Mouse (Mus musculus) gastrocnemius, postnatal 36 days (tissue): ENCODE results near the gene Pold4. TPM values are rescaled to one million over a fixed set of nuclear protein-coding genes. Genes with fewer than 3 reads are reported as not detected.

Experiments used
- DNase-seq, 2 experiments: peaks; one replicate each; pipeline ENCODE4 v3.0.0; 2022
- intact Hi-C: fragments of 180-260 bp; cut with DNase I; formaldehyde crosslinking; loops from one replicate; pipeline ENCODE4 v1.15.1; 2025
- microRNA-seq, 2 experiments: library from miRNA; unstranded; fragments of <30 nt; microRNA quantifications; one replicate each; pipeline ENCODE4 v1.2.0; 2021
- total RNA-seq, 2 experiments: library from RNA; stranded (reverse); gene quantifications; 2 replicates each; pipeline ENCODE4 v1.2.3; 2021

Gene Pold4
- total RNA-seq, 2 experiments from 2014 or later = 16.0 to 21.1 TPM

- intact Hi-C loops = loop anchor here (10.0 kb wide), 1 partner anchor 151 kb away; no protein-coding TSS in a partner anchor
- no peak for DNase-seq
Measured at GRCm38 (mm10) chr19:4263702-4264101, 32.0 kb downstream of the Pold4 start.

DNA sequence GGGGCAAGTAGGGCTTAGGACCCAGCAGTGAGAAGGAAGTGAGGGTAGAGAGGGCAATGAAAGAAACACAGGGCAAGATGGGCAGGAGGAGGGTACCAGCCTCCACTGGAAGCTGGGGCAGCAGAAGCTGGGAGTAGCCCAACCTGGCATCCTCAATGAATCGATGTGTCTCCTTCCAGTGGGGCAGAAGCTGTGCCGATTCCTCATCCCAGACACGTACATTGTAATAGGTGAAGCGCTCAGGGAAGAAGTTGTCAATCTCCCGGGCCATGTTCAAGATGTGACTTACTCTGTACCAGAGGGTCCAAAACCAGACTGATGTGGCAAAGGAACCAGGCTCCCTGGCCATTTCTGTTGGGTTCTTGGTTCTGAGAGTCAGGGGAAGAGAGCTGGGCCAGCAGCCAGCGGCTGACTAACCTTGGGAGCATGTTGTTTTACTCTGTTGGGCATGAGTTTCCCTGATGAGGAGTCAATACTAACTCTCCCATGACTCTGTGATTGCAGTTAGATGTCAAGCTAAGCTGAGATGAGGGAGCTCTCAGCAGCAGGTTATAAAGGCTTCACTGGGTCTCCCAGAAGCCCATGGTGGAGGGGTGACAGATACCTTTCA, 32.6 kb downstream of the Pold4 start:
- intact Hi-C loops = loop anchor here (10.0 kb wide), 1 partner anchor 151 kb away; no protein-coding TSS in a partner anchor
- DNase-seq = no peak

- intact Hi-C loops = loop anchor here (10.0 kb wide), 1 partner anchor 149 kb away; no protein-coding TSS in a partner anchor
Measured at GRCm38 (mm10) chr19:4265956-4266355, 34.3 kb downstream of the Pold4 start.

GRCm38 (mm10) chr19:4268566-4269361, 37.1 kb downstream of the Pold4 start, which contains the start of gene Ssh3:
Gene Ssh3 (minus strand): TSS chr19:4269180.
- intact Hi-C loops = loop anchor here (10.0 kb wide), 1 partner anchor 146 kb away; no protein-coding TSS in a partner anchor
- peak; percentile 40 to 47 for DNase-seq

More at GRCm38 (mm10) chr19:4265956-4266355, 34.3 kb downstream of the Pold4 start:
- no peak for DNase-seq

DNA sequence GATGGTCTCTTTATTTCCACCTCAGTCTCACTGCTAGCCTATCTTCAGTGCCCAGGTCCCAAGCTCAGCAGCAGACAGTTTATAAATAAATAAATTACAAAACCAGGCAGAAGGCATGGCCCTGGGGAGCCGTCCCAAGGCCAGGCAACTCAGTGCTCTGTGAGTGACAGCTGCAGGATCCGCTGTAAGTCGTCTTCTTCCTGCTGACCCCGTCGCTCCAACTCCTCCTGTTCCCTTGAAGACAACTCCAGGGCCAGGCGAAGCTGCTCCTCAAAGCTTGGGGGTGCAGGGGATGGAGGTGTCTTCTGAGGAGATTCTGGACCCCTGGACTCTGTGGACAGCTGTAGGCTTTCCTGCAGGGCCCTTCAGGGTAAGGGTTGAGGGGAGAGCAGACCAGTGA, 38.5 kb downstream of the Pold4 start:
- intact Hi-C loops = no loop called here

GRCm38 (mm10) chr19:4270972-4271371, 39.3 kb downstream of the Pold4 start:
- DNase-seq = no peak
- intact Hi-C loops = no loop called here

More for the DNA sequence above, 38.5 kb downstream of the Pold4 start:
- DNase-seq = no peak

GRCm38 (mm10) chr19:4279487-4279886, 47.8 kb downstream of the Pold4 start:
- DNase-seq = peak in 1 of 2 experiments; percentile 0
- intact Hi-C loops = no loop called here

DNA sequence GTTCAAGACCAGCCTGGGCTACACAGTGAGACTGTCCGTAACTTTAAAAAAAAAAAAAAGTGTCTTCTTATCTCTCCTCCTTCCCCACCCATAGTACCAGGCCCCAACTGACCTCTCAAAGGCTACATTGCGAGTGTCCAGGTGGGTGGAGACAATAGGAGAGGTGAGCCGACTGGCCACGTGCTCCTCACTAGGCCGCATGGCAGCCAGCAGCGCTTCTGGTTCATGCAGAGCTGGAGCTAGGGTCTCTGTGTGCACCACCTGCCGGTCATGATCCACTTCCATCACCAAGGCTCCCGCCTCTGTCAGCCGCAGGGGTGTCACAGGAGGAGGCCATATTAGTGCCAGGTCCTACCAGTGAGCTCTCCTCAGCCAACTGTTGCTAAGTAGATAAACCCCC, 48.7 kb downstream of the Pold4 start:
- intact Hi-C loops = no loop called here
- DNase-seq = peak in 1 of 2 experiments; percentile 3

GRCm38 (mm10) chr19:4282898-4283553, 51.3 kb downstream of the Pold4 start, which contains the start of gene Ankrd13d:
Gene Ankrd13d (minus strand): TSS chr19:4283137.
- peak; percentile 68 to 84 for DNase-seq
- intact Hi-C loops = loop anchor here (2.0 kb wide), 1 partner anchor 20 kb away; no protein-coding TSS in a partner anchor

Small RNA genes within 50 kb of the gene (microRNA-seq; reads per million reads assigned to microRNA genes)
- gene Gm26115 (0 reads per million in 2 experiments), gene Mir6985 (0 to 0.36 reads per million in 2 experiments)

Other genes starting within 250 kb of the Pold4 start
- gene Acy3, start 245.3 kb upstream of the Pold4 start, total RNA-seq = 1 to 10 TPM; 2.0 to 3.2 TPM
- not detected for gene Tbx10, start 239.1 kb upstream of the Pold4 start, total RNA-seq
- gene Nudt8, start 231.3 kb upstream of the Pold4 start, total RNA-seq = 10 to 100 TPM; 22.5 to 23.0 TPM
- gene Gm49405, start 231.3 kb upstream of the Pold4 start, total RNA-seq = under 1 TPM; 0.13 to 0.20 TPM
- under 1 TPM; 0.79 to 0.82 TPM for gene Doc2g, start 228.6 kb upstream of the Pold4 start, total RNA-seq
- 100 to 1,000 TPM; 417 to 445 TPM for gene Ndufv1, start 219.1 kb upstream of the Pold4 start, total RNA-seq
- gene Gstp1, start 193.9 kb upstream of the Pold4 start, total RNA-seq = 100 to 1,000 TPM; 344 to 368 TPM
- 100 to 1,000 TPM; 148 to 162 TPM for gene Gstp2, start 185.9 kb upstream of the Pold4 start, total RNA-seq
- gene Gstp3, start 172.3 kb upstream of the Pold4 start, total RNA-seq = not detected
- gene Cabp2, start 150.3 kb upstream of the Pold4 start, total RNA-seq = not detected
- gene Cdk2ap2, start 134.7 kb upstream of the Pold4 start, total RNA-seq = 10 to 100 TPM; 20.0 to 22.3 TPM
- 1 to 10 TPM; 3.8 to 4.0 TPM for gene Pitpnm1, start 131.9 kb upstream of the Pold4 start, total RNA-seq
- gene Aip, start 106.0 kb upstream of the Pold4 start, total RNA-seq = 10 to 100 TPM; 58.2 to 68.0 TPM
- gene Gpr152, start 92.1 kb upstream of the Pold4 start, total RNA-seq = not detected
- gene Cabp4, start 87.9 kb upstream of the Pold4 start, total RNA-seq = not detected
- 10 to 100 TPM; 13.9 to 15.3 TPM for gene Coro1b, start 83.3 kb upstream of the Pold4 start, total RNA-seq
- 1 to 10 TPM in 1 of 2 experiments, under 1 TPM in 1; 0.86 to 1.8 TPM for gene Ptprcap, start 78.3 kb upstream of the Pold4 start, total RNA-seq
- 10 to 100 TPM; 25.2 to 26.8 TPM for gene Rps6kb2, start 68.5 kb upstream of the Pold4 start, total RNA-seq
- gene Carns1, start 56.4 kb upstream of the Pold4 start, total RNA-seq = 10 to 100 TPM; 26.0 to 26.2 TPM
- gene Tbc1d10c, start 40.6 kb upstream of the Pold4 start, total RNA-seq = 1 to 10 TPM; 4.7 to 5.6 TPM
- 100 to 1,000 TPM; 196 to 211 TPM for gene Ppp1ca, start 39.8 kb upstream of the Pold4 start, total RNA-seq
- 1 to 10 TPM; 2.3 to 2.9 TPM for gene Rad9a, start 30.2 kb upstream of the Pold4 start, total RNA-seq
- gene Clcf1, start 17.7 kb upstream of the Pold4 start, total RNA-seq = under 1 TPM; 0.52 to 0.61 TPM
- gene AC109138.7, start 17.5 kb upstream of the Pold4 start, total RNA-seq = not detected
- 1 to 10 TPM; 2.4 to 3.0 TPM for gene Ssh3, start 37.3 kb downstream of the Pold4 start, total RNA-seq
- gene Ankrd13d, start 51.2 kb downstream of the Pold4 start, total RNA-seq = under 1 TPM; 0.23 to 0.27 TPM
- 10 to 100 TPM; 41.5 to 52.0 TPM for gene Grk2, start 74.3 kb downstream of the Pold4 start, total RNA-seq
- 10 to 100 TPM; 26.5 to 32.2 TPM for gene Kdm2a, start 166.4 kb downstream of the Pold4 start, total RNA-seq
- under 1 TPM; 0.39 to 0.69 TPM for gene Rhod, start 207.5 kb downstream of the Pold4 start, total RNA-seq
- 1 to 10 TPM; 8.5 to 8.6 TPM for gene Syt12, start 245.5 kb downstream of the Pold4 start, total RNA-seq